Mouse (Mus musculus) heart, postnatal 0 days (tissue): ENCODE measurements around the gene Gm49336. TPM values are rescaled to one million over a fixed set of nuclear protein-coding genes. Genes with fewer than 3 reads are reported as not detected.

Experiments
- ATAC-seq: fragments of 200-750 bp; cut with Nextera tagmentation; 2 replicates; pipeline ENCODE4 v1.8.0; 2017; ENCODE audit warnings: low read depth, moderate number of reproducible peaks, moderate library complexity; ENCODE audit not compliant: insufficient read depth
- DNase-seq: peaks from one replicate; pipeline ENCODE4 v3.0.0-alpha.2; 2016; ENCODE audit warnings: low spot score
- H3K27ac ChIP-seq: fragments of 300-500 bp; sonication (generic); 2 replicates; pipeline ENCODE4 v1.5.1; 2014; ENCODE audit warnings: low read depth, mild to moderate bottlenecking
- H3K27me3 ChIP-seq: fragments of 300-500 bp; sonication (generic); 2 replicates; pipeline ENCODE4 v1.6.1; 2014; ENCODE audit warnings: low read length, mixed read lengths; ENCODE audit not compliant: control insufficient read depth, insufficient read depth
- H3K36me3 ChIP-seq: fragments of 300-500 bp; sonication (generic); replicated peaks from 2 replicates; pipeline ENCODE4 v1.6.1; 2014; ENCODE audit warnings: low read length, mixed read lengths; ENCODE audit not compliant: control insufficient read depth, insufficient read depth
- H3K4me1 ChIP-seq: fragments of 300-500 bp; sonication (generic); 2 replicates; pipeline ENCODE4 v1.6.1; 2014; ENCODE audit warnings: antibody characterized with exemption; ENCODE audit not compliant: control insufficient read depth, insufficient read depth
- H3K4me2 ChIP-seq: fragments of 300-500 bp; sonication (generic); 2 replicates; pipeline ENCODE4 v1.6.1; 2014; ENCODE audit warnings: low read depth, mild to moderate bottlenecking, low read length, moderate library complexity
- H3K4me3 ChIP-seq: fragments of 300-500 bp; sonication (generic); 2 replicates; pipeline ENCODE4 v1.5.1; 2014; ENCODE audit warnings: low read depth, low read length
- H3K9ac ChIP-seq: fragments of 300-500 bp; sonication (generic); replicated peaks from 2 replicates; pipeline ENCODE4 v1.6.1; 2014; ENCODE audit warnings: low read depth, low read length, mixed read lengths
- H3K9me3 ChIP-seq: fragments of 300-500 bp; sonication (generic); replicated peaks from 2 replicates; pipeline ENCODE4 v1.6.1; 2016; ENCODE audit warnings: low read length; ENCODE audit not compliant: control insufficient read depth
- CTCF ChIP-seq: IDR thresholded peaks from 2 replicates; pipeline ENCODE4 v1.5.1; 2016; ENCODE audit warnings: antibody characterized with exemption, control low read depth, low read depth
- EP300 ChIP-seq: IDR thresholded peaks from 2 replicates; pipeline ENCODE4 v1.6.1; 2016; ENCODE audit warnings: antibody characterized with exemption, low read depth
- WGBS: fragments of 180-500 bp; shearing (Covaris S2); extraction: QIAGEN DNeasy Blood & Tissue Kit; methylation state at CpG from one replicate; pipeline ENCODE4 v1.1.7; 2014; 5-methylcytosine and 5-hydroxymethylcytosine counted together
- polyA plus RNA-seq: library from polyadenylated mRNA; unstranded; fragments of >200 nt; fragmentation: Nextera tagmentation; extraction: Ambion mirVana; gene quantifications from 2 replicates; pipeline ENCODE4 v1.2.1, GENCODE M21; 2015
- total RNA-seq: library from RNA; depleted of rRNA; stranded (reverse); fragments of >200 nt; gene quantifications from 2 replicates; pipeline ENCODE4 v1.2.3, GENCODE M21; 2014; ENCODE audit warnings: low replicate concordance

The Gm49336 gene
- total and polyA plus RNA-seq, 2 experiments from 2014 or later, result 19.8 to 43.7 TPM

- H3K9me3 ChIP-seq, result no peaks in the 10 kb centered on the region
- no peaks in the 10 kb centered on the region for H3K27me3 ChIP-seq
- H3K9ac ChIP-seq, result no peak overlapping the region
- H3K36me3 ChIP-seq, result peaks cover 40% of the 10 kb centered on the region
- ATAC-seq (no peak), DNase-seq (no peak)
- TF ChIP-seq CTCF (no peak), EP300 (no peak)
- no peak overlapping the region for H3K4me3 ChIP-seq
- 96% methylated on average over 4 of the region's 4 CpGs for WGBS
- H3K27ac ChIP-seq, result no peak overlapping the region
- no peak overlapping the region for H3K4me2 ChIP-seq
- no peaks in the 10 kb centered on the region for H3K4me1 ChIP-seq
These were observed 33.7 kb downstream of the Gm49336 start for GRCm38 (mm10) chr14:60217616-60218015.

- H3K4me1 ChIP-seq, result no peaks in the 10 kb centered on the region
- H3K36me3 ChIP-seq, result peaks cover 32% of the 10 kb centered on the region
- 86% methylated on average over 1 of the region's 1 CpGs for WGBS
- DNase-seq (no peak), ATAC-seq (no peak)
- no peaks in the 10 kb centered on the region for H3K27me3 ChIP-seq
- H3K9me3 ChIP-seq, result no peaks in the 10 kb centered on the region
- no peak overlapping the region for H3K9ac ChIP-seq
- TF ChIP-seq EP300 (no peak), CTCF (no peak)
- no peak overlapping the region for H3K4me2 ChIP-seq
- no peak overlapping the region for H3K4me3 ChIP-seq
- no peak overlapping the region for H3K27ac ChIP-seq
These were observed 35.2 kb downstream of the Gm49336 start for GRCm38 (mm10) chr14:60216125-60216524.

- TF ChIP-seq CTCF (no peak), EP300 (no peak)
- Histone ChIP-seq H3K27ac (no peak overlapping the region), H3K9me3 (no peaks in the 10 kb centered on the region), H3K4me3 (no peak overlapping the region), H3K4me2 (no peak overlapping the region), H3K36me3 (peaks cover 28% of the 10 kb centered on the region), H3K27me3 (no peaks in the 10 kb centered on the region), H3K9ac (no peak overlapping the region), H3K4me1 (no peaks in the 10 kb centered on the region)
- DNase-seq (no peak), ATAC-seq (no peak)
- 93% methylated on average over 3 of the region's 3 CpGs for WGBS
These were observed 36.3 kb downstream of the Gm49336 start for GRCm38 (mm10) chr14:60215000-60215399.

- Histone ChIP-seq H3K27me3 (no peaks in the 10 kb centered on the region), H3K4me3 (no peak overlapping the region), H3K4me1 (no peaks in the 10 kb centered on the region), H3K4me2 (no peak overlapping the region), H3K9me3 (no peaks in the 10 kb centered on the region), H3K9ac (no peak overlapping the region), H3K36me3 (peaks cover 20% of the 10 kb centered on the region; the same call in 1 of the 2 replicates), H3K27ac (no peak overlapping the region)
- 65% methylated on average over 1 of the region's 1 CpGs for WGBS
- TF ChIP-seq CTCF, result no peak
- TF ChIP-seq EP300, result no peak
- DNase-seq (no peak), ATAC-seq (no peak)
These were observed 37.3 kb downstream of the Gm49336 start for GRCm38 (mm10) chr14:60214040-60214439.

GRCm38 (mm10) chr14:60209166-60209565 is 42.1 kb downstream of the Gm49336 start:
- Histone ChIP-seq H3K36me3 (no peaks in the 10 kb centered on the region), H3K27ac (no peak overlapping the region), H3K27me3 (no peaks in the 10 kb centered on the region), H3K9ac (no peak overlapping the region), H3K4me3 (no peak overlapping the region), H3K4me2 (no peak overlapping the region), H3K4me1 (no peaks in the 10 kb centered on the region), H3K9me3 (no peaks in the 10 kb centered on the region)
- WGBS, result 89% methylated on average over 7 of the region's 7 CpGs
- TF ChIP-seq CTCF, result no peak
- no peak for TF ChIP-seq EP300
- DNase-seq (no peak), ATAC-seq (no peak)

GRCm38 (mm10) chr14:60204993-60205392 is 46.3 kb downstream of the Gm49336 start:
- H3K4me2 ChIP-seq, result no peak overlapping the region
- no peak overlapping the region for H3K4me3 ChIP-seq
- H3K9ac ChIP-seq, result no peak overlapping the region
- no peaks in the 10 kb centered on the region for H3K36me3 ChIP-seq
- no peak overlapping the region for H3K27ac ChIP-seq
- ATAC-seq, result no peak
- no peaks in the 10 kb centered on the region for H3K27me3 ChIP-seq
- TF ChIP-seq EP300 (no peak), CTCF (no peak)
- 88% methylated on average over 6 of the region's 6 CpGs for WGBS
- no peak for DNase-seq
- no peaks in the 10 kb centered on the region for H3K4me1 ChIP-seq
- H3K9me3 ChIP-seq, result no peaks in the 10 kb centered on the region
